Mouse (Mus musculus): ENCODE measurements around the gene Ticam1. TPM values are rescaled to one million over a fixed set of nuclear protein-coding genes. Genes with fewer than 3 reads are reported as not detected.

The Ticam1 gene
- polyA plus RNA-seq (2015; fragmentation: Nextera tagmentation; extraction: Ambion mirVana) = 1.3 TPM in 2 replicates

- peak within 1 kb of the TSS; percentile 28; the same call in 1 of the 2 replicates for H3K27ac ChIP-seq (ENCODE audit: low read length)
- H3K4me1 ChIP-seq (ENCODE audit: control insufficient read depth, insufficient read depth, low read length) = peaks cover 9% of the 10 kb centered on the region
- H3K4me2 ChIP-seq (ENCODE audit: low read length) = peak within 1 kb of the TSS; percentile 88
- peak within 1 kb of the TSS; percentile 45 for H3K4me3 ChIP-seq (ENCODE audit: low read depth, low read length)
- WGBS = 8% methylated on average over 19 of the region's 21 CpGs
- peak; percentile 71 for ATAC-seq
- no peaks in the 10 kb centered on the region for H3K27me3 ChIP-seq (ENCODE audit: control insufficient read depth, insufficient read depth, low read depth, low read length)
- peak within 1 kb of the TSS; percentile 68 for H3K9ac ChIP-seq (ENCODE audit: low read depth, low read length)
- H3K36me3 ChIP-seq (ENCODE audit: control insufficient read depth, insufficient read depth, low read length) = no peaks in the 10 kb centered on the region
- H3K9me3 ChIP-seq (replicated peaks; ENCODE audit: control insufficient read depth, low read length, poor library complexity, severe bottlenecking) = no peaks in the 10 kb centered on the region
These were observed at the start of gene Ticam1 for GRCm38 (mm10) chr17:56276643-56277566. TSS of gene Ticam1 (minus strand) at chr17:56276786.

- H3K9me3 ChIP-seq (replicated peaks; ENCODE audit: control insufficient read depth, low read length, poor library complexity, severe bottlenecking) = no peaks in the 10 kb centered on the region
- ATAC-seq = peak; percentile 100
- H3K4me3 ChIP-seq (ENCODE audit: low read depth, low read length) = peak within 1 kb of the TSS; percentile 90
- WGBS = under 1% methylated on average over 50 of the region's 57 CpGs
- peak within 1 kb of the TSS; percentile 95 for H3K9ac ChIP-seq (ENCODE audit: low read depth, low read length)
- peaks cover 28% of the 10 kb centered on the region for H3K4me1 ChIP-seq (ENCODE audit: control insufficient read depth, insufficient read depth, low read length)
- H3K36me3 ChIP-seq (ENCODE audit: control insufficient read depth, insufficient read depth, low read length) = no peaks in the 10 kb centered on the region
- H3K27me3 ChIP-seq (ENCODE audit: control insufficient read depth, insufficient read depth, low read depth, low read length) = no peaks in the 10 kb centered on the region
- H3K27ac ChIP-seq (ENCODE audit: low read length) = peak within 1 kb of the TSS; percentile 96
- H3K4me2 ChIP-seq (ENCODE audit: low read length) = peak within 1 kb of the TSS; percentile 76
These were observed 49.0 kb upstream of the Ticam1 start, which contains the start of gene Kdm4b for GRCm38 (mm10) chr17:56325450-56326152. TSS of gene Kdm4b (plus strand) at chr17:56326062.

- Histone ChIP-seq H3K27me3 (ENCODE audit: control insufficient read depth, insufficient read depth, low read depth, low read length) (no peaks in the 10 kb centered on the region), H3K4me2 (ENCODE audit: low read length) (no peak overlapping the region), H3K36me3 (ENCODE audit: control insufficient read depth, insufficient read depth, low read length) (no peaks in the 10 kb centered on the region), H3K27ac (ENCODE audit: low read length) (no peak overlapping the region), H3K4me3 (ENCODE audit: low read depth, low read length) (no peak overlapping the region), H3K4me1 (ENCODE audit: control insufficient read depth, insufficient read depth, low read length) (peaks cover 20% of the 10 kb centered on the region), H3K9ac (ENCODE audit: low read depth, low read length) (no peak overlapping the region), H3K9me3 (replicated peaks; ENCODE audit: control insufficient read depth, low read length, poor library complexity, severe bottlenecking) (no peaks in the 10 kb centered on the region)
- no peak for ATAC-seq
- 75% methylated on average over 3 of the region's 3 CpGs for WGBS
These were observed 47.8 kb upstream of the Ticam1 start for GRCm38 (mm10) chr17:56324419-56324818.

- Histone ChIP-seq H3K4me1 (ENCODE audit: control insufficient read depth, insufficient read depth, low read length) (0 out of 2 replicates have a peak, but pooled peaks cover 3% of the 10 kb centered on the region), H3K9me3 (replicated peaks; ENCODE audit: control insufficient read depth, low read length, poor library complexity, severe bottlenecking) (no peaks in the 10 kb centered on the region), H3K27ac (ENCODE audit: low read length) (no peak overlapping the region), H3K27me3 (ENCODE audit: control insufficient read depth, insufficient read depth, low read depth, low read length) (no peaks in the 10 kb centered on the region), H3K9ac (ENCODE audit: low read depth, low read length) (no peak overlapping the region), H3K36me3 (ENCODE audit: control insufficient read depth, insufficient read depth, low read length) (no peaks in the 10 kb centered on the region; the same call in 1 of the 2 replicates), H3K4me3 (ENCODE audit: low read depth, low read length) (no peak overlapping the region), H3K4me2 (ENCODE audit: low read length) (no peak overlapping the region)
- WGBS = 90% methylated on average over 15 of the region's 15 CpGs
- no peak for ATAC-seq
These were observed 32.8 kb upstream of the Ticam1 start for GRCm38 (mm10) chr17:56309191-56309945.

- no peak overlapping the region for H3K4me2 ChIP-seq (ENCODE audit: low read length)
- ATAC-seq = no peak
- H3K9ac ChIP-seq (ENCODE audit: low read depth, low read length) = no peak overlapping the region
- no peak overlapping the region for H3K27ac ChIP-seq (ENCODE audit: low read length)
- WGBS = 88% methylated on average over 6 of the region's 6 CpGs
- no peaks in the 10 kb centered on the region for H3K9me3 ChIP-seq (replicated peaks; ENCODE audit: control insufficient read depth, low read length, poor library complexity, severe bottlenecking)
- H3K4me1 ChIP-seq (ENCODE audit: control insufficient read depth, insufficient read depth, low read length) = peaks cover 8% of the 10 kb centered on the region; the same call in 1 of the 2 replicates
- H3K27me3 ChIP-seq (ENCODE audit: control insufficient read depth, insufficient read depth, low read depth, low read length) = no peaks in the 10 kb centered on the region
- H3K4me3 ChIP-seq (ENCODE audit: low read depth, low read length) = no peak overlapping the region
- no peaks in the 10 kb centered on the region; the same call in 1 of the 2 replicates for H3K36me3 ChIP-seq (ENCODE audit: control insufficient read depth, insufficient read depth, low read length)
These were observed 31.5 kb upstream of the Ticam1 start for GRCm38 (mm10) chr17:56308088-56308487.

- H3K4me3 ChIP-seq (ENCODE audit: low read depth, low read length) = no peak overlapping the region
These were observed 29.2 kb upstream of the Ticam1 start for GRCm38 (mm10) chr17:56305826-56306225.

GRCm38 (mm10) chr17:56305156-56305555 is 28.6 kb upstream of the Ticam1 start:
- Histone ChIP-seq H3K27me3 (ENCODE audit: control insufficient read depth, insufficient read depth, low read depth, low read length) (no peaks in the 10 kb centered on the region), H3K9me3 (replicated peaks; ENCODE audit: control insufficient read depth, low read length, poor library complexity, severe bottlenecking) (no peaks in the 10 kb centered on the region), H3K4me2 (ENCODE audit: low read length) (no peak overlapping the region; the same call in 1 of the 2 replicates), H3K27ac (ENCODE audit: low read length) (no peak overlapping the region), H3K9ac (ENCODE audit: low read depth, low read length) (no peak overlapping the region), H3K36me3 (ENCODE audit: control insufficient read depth, insufficient read depth, low read length) (no peaks in the 10 kb centered on the region), H3K4me1 (ENCODE audit: control insufficient read depth, insufficient read depth, low read length) (peaks cover 8% of the 10 kb centered on the region; the same call in 1 of the 2 replicates), H3K4me3 (ENCODE audit: low read depth, low read length) (no peak overlapping the region)
- 22% methylated on average over 9 of the region's 9 CpGs for WGBS
- ATAC-seq = no peak

More at GRCm38 (mm10) chr17:56305826-56306225, 29.2 kb upstream of the Ticam1 start:
- H3K9ac ChIP-seq (ENCODE audit: low read depth, low read length) = no peak overlapping the region
- no peaks in the 10 kb centered on the region for H3K36me3 ChIP-seq (ENCODE audit: control insufficient read depth, insufficient read depth, low read length)
- peaks cover 8% of the 10 kb centered on the region; the same call in 1 of the 2 replicates for H3K4me1 ChIP-seq (ENCODE audit: control insufficient read depth, insufficient read depth, low read length)
- no peak for ATAC-seq
- H3K9me3 ChIP-seq (replicated peaks; ENCODE audit: control insufficient read depth, low read length, poor library complexity, severe bottlenecking) = no peaks in the 10 kb centered on the region
- H3K4me2 ChIP-seq (ENCODE audit: low read length) = no peak overlapping the region
- no peaks in the 10 kb centered on the region for H3K27me3 ChIP-seq (ENCODE audit: control insufficient read depth, insufficient read depth, low read depth, low read length)
- 59% methylated on average over 8 of the region's 8 CpGs for WGBS
- no peak overlapping the region for H3K27ac ChIP-seq (ENCODE audit: low read length)

- 0 out of 2 replicates have a peak, but pooled peaks have one; percentile 12 for ATAC-seq
- H3K4me2 ChIP-seq (ENCODE audit: low read length) = peak overlapping the region; percentile 92
- H3K36me3 ChIP-seq (ENCODE audit: control insufficient read depth, insufficient read depth, low read length) = no peaks in the 10 kb centered on the region
- no peaks in the 10 kb centered on the region for H3K9me3 ChIP-seq (replicated peaks; ENCODE audit: control insufficient read depth, low read length, poor library complexity, severe bottlenecking)
- no peak overlapping the region for H3K27ac ChIP-seq (ENCODE audit: low read length)
- H3K27me3 ChIP-seq (ENCODE audit: control insufficient read depth, insufficient read depth, low read depth, low read length) = no peaks in the 10 kb centered on the region
- H3K9ac ChIP-seq (ENCODE audit: low read depth, low read length) = peak overlapping the region; percentile 67; the same call in 1 of the 2 replicates
- H3K4me1 ChIP-seq (ENCODE audit: control insufficient read depth, insufficient read depth, low read length) = peaks cover 8% of the 10 kb centered on the region; the same call in 1 of the 2 replicates
- peak overlapping the region; percentile 77 for H3K4me3 ChIP-seq (ENCODE audit: low read depth, low read length)
- WGBS = 12% methylated on average over 11 of the region's 11 CpGs
These were observed 28.1 kb upstream of the Ticam1 start for GRCm38 (mm10) chr17:56304718-56305117.

Data from midbrain, embryonic 16.5 days (tissue).